Mouse (Mus musculus) limb, embryonic 10.5 days (tissue): ENCODE measurements at regions not wholly inside any gene's neighbourhood (a gene's known extent, or its start where the extent isn't known, plus 50 kb on each side); places are given as distances from the start of the nearest gene placed in this dataset.

Experiments used
- DNase-seq: peaks from one replicate; pipeline ENCODE4 v3.0.0-alpha.2; 2017; ENCODE audit warnings: low spot score
- H3K27ac ChIP-seq: fragments of 300-500 bp; sonication (generic); 2 replicates; pipeline ENCODE4 v1.5.1; 2016; ENCODE audit warnings: mild to moderate bottlenecking
- H3K27me3 ChIP-seq: fragments of 300-500 bp; sonication (generic); 2 replicates; pipeline ENCODE4 v1.6.1; 2016; ENCODE audit warnings: low read depth, mild to moderate bottlenecking; ENCODE audit not compliant: poor library complexity, severe bottlenecking
- H3K36me3 ChIP-seq: fragments of 300-500 bp; sonication (generic); 2 replicates; pipeline ENCODE4 v1.6.1; 2016; ENCODE audit warnings: mild to moderate bottlenecking, moderate library complexity
- H3K4me1 ChIP-seq: fragments of 300-500 bp; sonication (generic); 2 replicates; pipeline ENCODE4 v1.6.1; 2016
- H3K4me3 ChIP-seq: fragments of 300-500 bp; sonication (generic); 2 replicates; pipeline ENCODE4 v1.5.1; 2016; ENCODE audit warnings: mild to moderate bottlenecking, moderate library complexity
- H3K9me3 ChIP-seq: fragments of 300-500 bp; sonication (generic); replicated peaks from 2 replicates; pipeline ENCODE4 v1.6.1; 2016; ENCODE audit warnings: mild to moderate bottlenecking
- WGBS: fragments of 180-500 bp; shearing (Covaris S2); methylation state at CpG from one replicate; pipeline ENCODE4 v1.1.7; 2016; 5-methylcytosine and 5-hydroxymethylcytosine counted together

- Histone ChIP-seq H3K4me1 (no peaks in the 10 kb centered on the region), H3K4me3 (no peak overlapping the region), H3K36me3 (no peaks in the 10 kb centered on the region), H3K9me3 (no peaks in the 10 kb centered on the region), H3K27me3 (no peaks in the 10 kb centered on the region), H3K27ac (no peak overlapping the region)
- DNase-seq, result no peak
- 93% methylated on average over 1 of the region's 1 CpGs for WGBS
Measured at GRCm38 (mm10) chr12:46194173-46194572, 624.6 kb downstream of the Nova1 start.
